7 mouse cellular contexts compared by ENCODE assay signal in genomic region chr9:21799010-21799350, GRCm38 (mm10). TPM values are rescaled to one million over a fixed set of nuclear protein-coding genes. Genes with fewer than 3 reads are reported as not detected.
A peak's percentile ranks its signal among the peaks of the same experiment; 100 is the strongest.
DNase-seq lines count a peak whose midpoint lies in the region; ATAC-seq and TF ChIP-seq lines count a peak whose summit lies in the region.

No protein-coding gene starts in this region.

- H3K36me3 ChIP-seq in megakaryocyte, embryonic 14.5 days (replicated peaks; ENCODE audit: low read length) = peaks cover 17% of the 10 kb centered on the region
- no peaks in the 10 kb centered on the region for H3K36me3 ChIP-seq in forebrain, embryonic 14.5 days (ENCODE audit: control insufficient read depth, insufficient read depth, low read length)
- peaks cover 17% of the 10 kb centered on the region for H3K36me3 ChIP-seq in liver, embryonic 13.5 days
- H3K36me3 ChIP-seq in stomach, postnatal 0 days (ENCODE audit: control insufficient read depth, insufficient read depth, low read length) = peaks cover 15% of the 10 kb centered on the region

- ATAC-seq in megakaryocyte, adult 5-6 weeks (ENCODE audit: poor library complexity, severe bottlenecking) = no peak
- ATAC-seq in forebrain, embryonic 14.5 days = no peak
- ATAC-seq in liver, embryonic 13.5 days (ENCODE audit: low read depth) = peak; percentile 42
- no peak for ATAC-seq in stomach, postnatal 0 days (ENCODE audit: low FRiP score, low TSS enrichment)

- TF ChIP-seq CTCF in stomach, postnatal 0 days (IDR thresholded peaks at IDR 0.05; ENCODE audit: low read depth) = no peak

- intact Hi-C loops in left cerebral cortex, postnatal 4 days (cut with DNase I) = no loop called here

- peaks cover 13% of the 10 kb centered on the region for H3K9me3 ChIP-seq in megakaryocyte, embryonic 14.5 days
- no peaks in the 10 kb centered on the region for H3K9me3 ChIP-seq in forebrain, embryonic 14.5 days (replicated peaks; ENCODE audit: control insufficient read depth, low read length)
- H3K9me3 ChIP-seq in liver, embryonic 13.5 days (replicated peaks) = no peaks in the 10 kb centered on the region
- H3K9me3 ChIP-seq in stomach, postnatal 0 days (ENCODE audit: control insufficient read depth, low read length) = no peaks in the 10 kb centered on the region

- H3K9ac ChIP-seq in forebrain, embryonic 14.5 days (ENCODE audit: low read length) = no peak overlapping the region
- no peak overlapping the region for H3K9ac ChIP-seq in liver, embryonic 13.5 days
- H3K9ac ChIP-seq in stomach, postnatal 0 days (ENCODE audit: low read length) = peak overlapping the region; percentile 90; the same call in 1 of the 2 replicates

- H3K4me2 ChIP-seq in forebrain, embryonic 14.5 days (ENCODE audit: low read length) = peak overlapping the region; percentile 87
- H3K4me2 ChIP-seq in liver, embryonic 13.5 days = peak overlapping the region; percentile 77
- H3K4me2 ChIP-seq in stomach, postnatal 0 days (replicated peaks; ENCODE audit: low read depth) = peak overlapping the region; percentile 74

- H3K4me3 ChIP-seq in megakaryocyte, embryonic 14.5 days (replicated peaks) = peak overlapping the region; percentile 94
- H3K4me3 ChIP-seq in forebrain, embryonic 14.5 days (ENCODE audit: low read depth, low read length) = peak overlapping the region; percentile 51; the same call in 1 of the 2 replicates
- peak overlapping the region; percentile 67 for H3K4me3 ChIP-seq in liver, embryonic 13.5 days (replicated peaks)
- H3K4me3 ChIP-seq in stomach, postnatal 0 days (ENCODE audit: low read depth, low read length) = peak overlapping the region; percentile 77

- peaks cover 70% of the 10 kb centered on the region for H3K27me3 ChIP-seq in megakaryocyte, embryonic 14.5 days (replicated peaks)
- H3K27me3 ChIP-seq in forebrain, embryonic 14.5 days (replicated peaks; ENCODE audit: control insufficient read depth, insufficient read depth, low read length) = no peaks in the 10 kb centered on the region
- peaks cover 13% of the 10 kb centered on the region; the same call in 1 of the 2 replicates for H3K27me3 ChIP-seq in liver, embryonic 13.5 days
- no peaks in the 10 kb centered on the region for H3K27me3 ChIP-seq in stomach, postnatal 0 days (ENCODE audit: control insufficient read depth, insufficient read depth, low read length)

- peak; percentile 46 for TF ChIP-seq EP300 in stomach, postnatal 0 days (optimal IDR thresholded peaks at IDR 0.05)

- peaks cover 36% of the 10 kb centered on the region for H3K4me1 ChIP-seq in megakaryocyte, embryonic 14.5 days
- peaks cover 7% of the 10 kb centered on the region for H3K4me1 ChIP-seq in forebrain, embryonic 14.5 days (ENCODE audit: control insufficient read depth, insufficient read depth, low read length)
- peaks cover 37% of the 10 kb centered on the region for H3K4me1 ChIP-seq in liver, embryonic 13.5 days (replicated peaks)
- no peaks in the 10 kb centered on the region for H3K4me1 ChIP-seq in stomach, postnatal 0 days (replicated peaks; ENCODE audit: control insufficient read depth, insufficient read depth)

- DNase-seq in forebrain, embryonic 14.5 days (ENCODE audit: low spot score) = no peak
- no peak for DNase-seq in liver, embryonic 13.5 days
- DNase-seq in stomach, postnatal 0 days (ENCODE audit: low spot score) = no peak
- DNase-seq in left cerebral cortex, postnatal 4 days = no peak
- DNase-seq in thymus, postnatal 25 days = no peak

- no peak overlapping the region for H3K27ac ChIP-seq in forebrain, embryonic 14.5 days (ENCODE audit: low read depth, low read length)
- H3K27ac ChIP-seq in liver, embryonic 13.5 days = peak overlapping the region; percentile 60; the same call in 1 of the 2 replicates
- H3K27ac ChIP-seq in stomach, postnatal 0 days (replicated peaks) = peak overlapping the region; percentile 94

- WGBS in forebrain, embryonic 14.5 days = 57% methylated on average over 3 of the region's 3 CpGs
- WGBS in liver, embryonic 13.5 days (ENCODE audit: insufficient replicate concordance) = 44% methylated on average over 3 of the region's 3 CpGs
- 21% methylated on average over 3 of the region's 3 CpGs for WGBS in stomach, postnatal 0 days

RNA-seq across cellular contexts. Expression of gene Kank2, which starts 0.4 kb away (rescaled TPM):
- 0.51 TPM in 1 of 2 replicates, not detected in the other for polyA plus RNA-seq in megakaryocyte, embryonic 14.5 days (2012; ENCODE audit: insufficient read depth, low replicate concordance)
- total RNA-seq in megakaryocyte, adult 5-6 weeks (2015) = 0.73 and 1.2 TPM in 2 replicates
- 0.49 and 1.1 TPM in 2 replicates for total RNA-seq in megakaryocyte, adult 5-6 weeks (2017)
- 0.99 and 1.3 TPM in 2 replicates for polyA plus RNA-seq in forebrain, embryonic 14.5 days (2014; fragmentation: Nextera tagmentation; extraction: Ambion mirVana)
- polyA plus RNA-seq in liver, embryonic 13.5 days (2015; fragmentation: Nextera tagmentation; extraction: Ambion mirVana) = 2.6 and 3.4 TPM in 2 replicates
- polyA plus RNA-seq in stomach, postnatal 0 days (2015; fragmentation: Nextera tagmentation; extraction: Ambion mirVana) = 7.3 and 7.5 TPM in 2 replicates
- 1 to 10 TPM; 8.7 to 9.7 TPM for total RNA-seq in left cerebral cortex, postnatal 4 days (2021)

RNA-seq across cellular contexts. Expression of gene Angptl8, which starts 36.3 kb away (rescaled TPM):
- polyA plus RNA-seq in megakaryocyte, embryonic 14.5 days (2012; ENCODE audit: insufficient read depth, low replicate concordance) = not detected in 2 replicates
- total RNA-seq in megakaryocyte, adult 5-6 weeks (2015) = 1.6 and 2.0 TPM in 2 replicates
- 3.3 TPM in 1 of 2 replicates, not detected in the other for total RNA-seq in megakaryocyte, adult 5-6 weeks (2017)
- polyA plus RNA-seq in forebrain, embryonic 14.5 days (2014; fragmentation: Nextera tagmentation; extraction: Ambion mirVana) = 0.26 TPM in 1 of 2 replicates, not detected in the other
- 15.5 and 16.1 TPM in 2 replicates for polyA plus RNA-seq in liver, embryonic 13.5 days (2015; fragmentation: Nextera tagmentation; extraction: Ambion mirVana)
- 2.1 and 2.2 TPM in 2 replicates for polyA plus RNA-seq in stomach, postnatal 0 days (2015; fragmentation: Nextera tagmentation; extraction: Ambion mirVana)
- total RNA-seq in left cerebral cortex, postnatal 4 days (2021) = not detected

RNA-seq across cellular contexts. Expression of gene Spc24, which starts 38.9 kb away (rescaled TPM):
- polyA plus RNA-seq in megakaryocyte, embryonic 14.5 days (2012; ENCODE audit: insufficient read depth, low replicate concordance) = 19.2 and 58.4 TPM in 2 replicates
- total RNA-seq in megakaryocyte, adult 5-6 weeks (2015) = 49.8 and 57.8 TPM in 2 replicates
- 127 and 156 TPM in 2 replicates for total RNA-seq in megakaryocyte, adult 5-6 weeks (2017)
- polyA plus RNA-seq in forebrain, embryonic 14.5 days (2014; fragmentation: Nextera tagmentation; extraction: Ambion mirVana) = 53.7 and 64.3 TPM in 2 replicates
- polyA plus RNA-seq in liver, embryonic 13.5 days (2015; fragmentation: Nextera tagmentation; extraction: Ambion mirVana) = 86.3 and 91.5 TPM in 2 replicates
- 29.2 and 31.2 TPM in 2 replicates for polyA plus RNA-seq in stomach, postnatal 0 days (2015; fragmentation: Nextera tagmentation; extraction: Ambion mirVana)
- total RNA-seq in left cerebral cortex, postnatal 4 days (2021) = 1 to 10 TPM; 4.9 to 5.9 TPM

RNA-seq across cellular contexts. Expression of gene Dock6, which starts 53.5 kb away (rescaled TPM):
- polyA plus RNA-seq in megakaryocyte, embryonic 14.5 days (2012; ENCODE audit: insufficient read depth, low replicate concordance) = 1.1 and 3.0 TPM in 2 replicates
- 2.3 and 2.6 TPM in 2 replicates for total RNA-seq in megakaryocyte, adult 5-6 weeks (2015)
- total RNA-seq in megakaryocyte, adult 5-6 weeks (2017) = 1.3 and 1.5 TPM in 2 replicates
- 6.7 and 10.3 TPM in 2 replicates for polyA plus RNA-seq in forebrain, embryonic 14.5 days (2014; fragmentation: Nextera tagmentation; extraction: Ambion mirVana)
- 3.9 and 4.1 TPM in 2 replicates for polyA plus RNA-seq in liver, embryonic 13.5 days (2015; fragmentation: Nextera tagmentation; extraction: Ambion mirVana)
- polyA plus RNA-seq in stomach, postnatal 0 days (2015; fragmentation: Nextera tagmentation; extraction: Ambion mirVana) = 13.5 and 14.1 TPM in 2 replicates
- total RNA-seq in left cerebral cortex, postnatal 4 days (2021) = 10 to 100 TPM; 28.9 to 29.2 TPM
